Mouse (Mus musculus) liver, embryonic 13.5 days (tissue): Measurements from ENCODE around the gene Gpbp1. TPM values are rescaled to one million over a fixed set of nuclear protein-coding genes. Genes with fewer than 3 reads are reported as not detected.

Experiments
- ATAC-seq: fragments of 200-750 bp; cut with Nextera tagmentation; 2 replicates; pipeline ENCODE4 v1.8.0; 2017; ENCODE audit warnings: low read depth, mild to moderate bottlenecking, moderate number of reproducible peaks, moderate library complexity
- DNase-seq: peaks from one replicate; pipeline ENCODE4 v3.0.0; 2022
- H3K27ac ChIP-seq: fragments of 300-500 bp; sonication (generic); 2 replicates; pipeline ENCODE4 v1.5.1; 2015; ENCODE audit warnings: moderate library complexity, mild to moderate bottlenecking, inconsistent platforms
- H3K27me3 ChIP-seq: fragments of 300-500 bp; sonication (generic); 2 replicates; pipeline ENCODE4 v1.6.1; 2015; ENCODE audit warnings: mild to moderate bottlenecking, inconsistent platforms
- H3K36me3 ChIP-seq: fragments of 300-500 bp; sonication (generic); 2 replicates; pipeline ENCODE4 v1.6.1; 2015; ENCODE audit warnings: mild to moderate bottlenecking, inconsistent platforms
- H3K4me1 ChIP-seq: fragments of 300-500 bp; sonication (generic); replicated peaks from 2 replicates; pipeline ENCODE4 v1.6.1; 2015; ENCODE audit warnings: inconsistent platforms
- H3K4me2 ChIP-seq: fragments of 300-500 bp; sonication (generic); 2 replicates; pipeline ENCODE4 v1.6.1; 2015; ENCODE audit warnings: inconsistent platforms, mild to moderate bottlenecking, moderate library complexity
- H3K4me3 ChIP-seq: fragments of 300-500 bp; sonication (generic); replicated peaks from 2 replicates; pipeline ENCODE4 v1.5.1; 2015; ENCODE audit warnings: mild to moderate bottlenecking, inconsistent platforms
- H3K9ac ChIP-seq: fragments of 300-500 bp; sonication (generic); 2 replicates; pipeline ENCODE4 v1.6.1; 2015; ENCODE audit warnings: mild to moderate bottlenecking, inconsistent platforms
- H3K9me3 ChIP-seq: fragments of 300-500 bp; sonication (generic); replicated peaks from 2 replicates; pipeline ENCODE4 v1.6.1; 2016; ENCODE audit warnings: inconsistent platforms
- WGBS: fragments of 180-500 bp; shearing (Covaris S2); methylation state at CpG from one replicate; pipeline ENCODE4 v1.1.7; 2015; ENCODE audit not compliant: insufficient replicate concordance; 5-methylcytosine and 5-hydroxymethylcytosine counted together
- polyA plus RNA-seq: library from polyadenylated mRNA; unstranded; fragments of >200 nt; fragmentation: Nextera tagmentation; extraction: Ambion mirVana; gene quantifications from 2 replicates; pipeline ENCODE4 v1.2.1, GENCODE M21; 2015

Gpbp1 gene
- polyA plus RNA-seq, result 38.4 and 53.2 TPM in 2 replicates

DNA sequence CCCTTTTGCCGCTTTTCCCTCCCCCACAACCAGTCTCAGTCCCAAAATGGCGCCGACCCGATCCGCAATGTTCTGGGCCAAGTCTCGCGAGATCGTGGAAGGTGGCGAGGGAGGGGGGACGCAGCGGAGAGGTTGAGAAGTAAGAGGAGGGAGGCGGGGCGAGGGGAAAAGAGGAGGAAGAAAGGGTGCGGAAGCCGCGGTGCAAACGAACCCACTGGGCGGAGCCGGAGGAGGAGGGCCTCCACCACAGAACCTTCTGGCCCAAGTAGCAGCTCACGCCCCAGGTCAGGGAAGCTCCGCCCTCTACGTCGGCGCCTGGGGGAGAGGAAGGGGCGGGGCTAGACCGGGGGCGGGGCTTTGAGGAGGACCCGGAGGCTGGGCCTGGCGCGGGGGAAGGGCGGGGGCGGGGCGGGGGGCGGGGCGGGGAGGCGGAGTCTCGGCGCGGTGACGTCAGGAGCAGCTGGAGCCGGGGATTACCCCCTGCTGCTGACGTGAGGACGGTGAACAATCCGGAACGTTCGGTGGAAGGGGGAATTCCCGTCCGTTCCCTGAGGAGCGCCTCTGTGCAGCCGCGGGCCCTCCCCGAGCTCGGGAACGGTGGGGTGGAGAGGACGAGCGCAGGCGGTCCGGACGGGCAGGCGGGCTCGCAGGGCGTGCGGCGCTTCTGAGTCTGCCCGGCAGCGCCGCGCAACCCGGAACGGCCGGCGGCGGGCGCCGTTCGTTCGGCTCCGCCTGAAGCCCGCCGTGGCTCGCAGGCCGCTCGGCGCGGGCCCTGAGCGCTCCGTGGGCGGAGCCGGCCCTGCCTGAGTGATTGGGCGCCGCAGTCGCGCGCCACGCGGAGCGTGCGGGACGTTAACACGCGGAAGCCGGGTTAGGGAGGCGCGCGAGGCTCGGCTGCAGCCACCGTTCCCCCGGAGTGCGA lies at the start of gene Gpbp1:
Gene Gpbp1 (minus strand): TSS at position 310 of the 922 bp plus-strand sequence.
- H3K27ac ChIP-seq, result peak within 1 kb of the TSS; percentile 98
- H3K36me3 ChIP-seq, result peaks cover 5% of the 10 kb centered on the region; the same call in 1 of the 2 replicates
- ATAC-seq (peak; percentile 91), DNase-seq (peak; percentile 100)
- H3K4me1 ChIP-seq, result peaks cover 32% of the 10 kb centered on the region
- peak within 1 kb of the TSS; percentile 99 for H3K9ac ChIP-seq
- WGBS, result under 1% methylated on average over 86 of the region's 109 CpGs
- peak within 1 kb of the TSS; percentile 84 for H3K4me2 ChIP-seq
- peaks cover 34% of the 10 kb centered on the region for H3K27me3 ChIP-seq
- H3K4me3 ChIP-seq, result peak within 1 kb of the TSS; percentile 92
- H3K9me3 ChIP-seq, result no peaks in the 10 kb centered on the region

DNA sequence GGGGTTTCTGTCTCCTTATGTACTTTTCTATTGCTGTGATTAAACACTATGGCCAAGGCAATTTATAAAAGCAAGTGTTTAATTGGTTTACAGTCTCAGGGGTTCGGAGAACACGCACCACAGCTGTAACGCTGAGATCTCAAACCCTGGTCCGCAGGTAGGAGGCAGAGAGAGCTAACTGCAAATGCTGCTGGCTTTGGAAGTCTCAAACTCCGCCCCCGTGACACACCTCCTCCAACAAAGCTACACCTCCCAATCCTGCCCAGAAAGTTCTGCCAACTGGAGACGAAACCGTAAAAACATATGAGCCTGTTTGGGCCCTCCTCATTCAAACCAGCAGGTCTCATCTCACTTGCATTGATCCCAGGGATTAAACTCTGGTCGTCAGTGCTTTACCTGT lies 47.8 kb upstream of the Gpbp1 start:
- Histone ChIP-seq H3K9ac (no peak overlapping the region), H3K4me1 (peaks cover 6% of the 10 kb centered on the region), H3K4me3 (no peak overlapping the region), H3K4me2 (no peak overlapping the region), H3K9me3 (no peaks in the 10 kb centered on the region), H3K27ac (no peak overlapping the region), H3K27me3 (no peaks in the 10 kb centered on the region), H3K36me3 (no peaks in the 10 kb centered on the region)
- DNase-seq (no peak), ATAC-seq (no peak)
- WGBS, result 79% methylated on average over 9 of the region's 9 CpGs

GRCm38 (mm10) chr13:111536207-111536887 lies 46.4 kb upstream of the Gpbp1 start:
- H3K27ac ChIP-seq, result no peak overlapping the region
- WGBS, result 57% methylated on average over 6 of the region's 6 CpGs
- no peak overlapping the region for H3K4me3 ChIP-seq
- ATAC-seq (no peak), DNase-seq (no peak)
- H3K27me3 ChIP-seq, result no peaks in the 10 kb centered on the region
- H3K9ac ChIP-seq, result no peak overlapping the region
- H3K36me3 ChIP-seq, result no peaks in the 10 kb centered on the region
- no peaks in the 10 kb centered on the region for H3K9me3 ChIP-seq
- H3K4me1 ChIP-seq, result peaks cover 6% of the 10 kb centered on the region
- no peak overlapping the region for H3K4me2 ChIP-seq

DNA sequence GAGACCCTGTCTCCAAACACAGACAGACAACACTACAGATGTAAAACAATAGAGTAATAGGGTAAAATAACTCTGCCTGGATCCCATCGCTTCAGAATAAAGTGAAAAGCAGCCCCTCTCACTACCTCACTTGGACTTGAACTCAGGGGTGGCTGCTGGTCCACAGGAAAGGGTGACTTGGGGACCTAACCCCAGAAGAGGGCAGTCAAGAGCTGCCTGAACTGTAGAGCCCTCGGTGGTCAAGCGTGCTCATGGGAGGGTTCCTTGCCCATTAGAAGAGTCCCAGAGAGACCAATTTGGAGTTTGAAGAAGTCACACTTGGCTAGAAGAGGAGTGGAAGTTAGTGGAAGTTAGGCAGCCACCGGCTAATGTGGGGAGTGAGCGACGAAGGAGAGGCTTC lies 44.2 kb upstream of the Gpbp1 start:
- no peak overlapping the region for H3K27ac ChIP-seq
- H3K9ac ChIP-seq, result no peak overlapping the region
- no peaks in the 10 kb centered on the region for H3K27me3 ChIP-seq
- no peaks in the 10 kb centered on the region for H3K36me3 ChIP-seq
- no peak overlapping the region for H3K4me3 ChIP-seq
- no peak for ATAC-seq
- DNase-seq, result no peak
- H3K4me2 ChIP-seq, result no peak overlapping the region
- peaks cover 6% of the 10 kb centered on the region for H3K4me1 ChIP-seq
- 63% methylated on average over 6 of the region's 6 CpGs for WGBS
- H3K9me3 ChIP-seq, result no peaks in the 10 kb centered on the region

DNA sequence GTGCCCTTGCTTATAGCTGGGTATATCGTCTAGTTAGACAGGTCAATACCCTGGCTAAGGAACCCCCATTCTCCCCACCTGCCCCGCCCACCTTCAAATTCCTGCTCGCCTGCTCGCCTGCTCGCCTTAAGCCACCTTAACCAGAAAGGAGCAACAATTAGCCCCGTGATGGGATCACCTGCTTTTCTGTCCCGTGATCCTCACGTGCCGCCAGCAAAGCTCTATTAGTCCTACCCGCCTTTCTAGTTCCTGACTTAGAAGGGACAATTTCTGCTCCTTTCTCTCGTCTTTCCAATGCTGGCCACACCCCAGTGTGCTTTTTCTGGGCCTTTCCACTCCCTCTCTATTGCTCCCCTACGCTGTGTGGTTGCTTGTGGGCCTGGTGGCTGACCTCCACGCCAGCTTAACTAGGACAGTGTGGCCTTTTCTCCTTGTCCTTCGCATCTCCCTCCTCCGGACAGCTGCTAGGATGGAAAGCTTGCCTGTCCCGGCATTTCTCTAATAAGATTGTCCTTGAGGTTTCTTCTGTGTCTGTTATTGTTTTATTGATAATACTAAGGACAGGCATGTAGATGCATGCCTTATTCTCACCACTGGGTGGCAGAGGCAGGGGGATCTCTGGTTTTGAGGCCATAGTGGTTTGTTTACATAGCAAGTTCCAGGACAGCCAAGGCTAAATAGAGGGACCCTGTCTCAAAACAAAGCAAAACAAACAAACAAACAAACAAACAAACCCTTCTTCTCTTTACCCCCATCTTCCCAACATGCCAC lies 42.5 kb upstream of the Gpbp1 start:
- ATAC-seq (no peak), DNase-seq (no peak)
- Histone ChIP-seq H3K27ac (no peak overlapping the region), H3K4me2 (no peak overlapping the region), H3K9me3 (no peaks in the 10 kb centered on the region), H3K4me1 (peaks cover 6% of the 10 kb centered on the region), H3K9ac (no peak overlapping the region), H3K27me3 (no peaks in the 10 kb centered on the region), H3K4me3 (no peak overlapping the region), H3K36me3 (no peaks in the 10 kb centered on the region)
- 81% methylated on average over 16 of the region's 16 CpGs for WGBS

DNA sequence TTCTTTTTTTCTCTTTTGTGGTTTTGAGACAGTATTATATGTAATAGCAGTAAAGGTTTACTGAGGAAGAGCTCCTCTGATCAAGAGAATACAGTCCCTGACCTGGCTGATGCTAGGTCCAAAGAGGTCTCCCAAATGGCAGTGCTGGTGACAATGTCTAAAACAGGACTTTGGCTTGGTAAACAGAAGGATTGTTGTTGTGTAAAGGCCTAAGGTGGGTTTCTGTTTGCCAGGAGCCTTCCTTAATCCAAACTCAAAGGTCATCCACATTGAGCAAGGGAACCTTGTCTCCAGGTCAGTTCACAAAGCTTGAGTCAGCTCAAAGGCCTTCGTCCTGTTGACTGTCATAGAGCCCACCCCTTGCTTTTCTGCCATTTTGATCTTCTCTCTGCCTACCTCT lies 41.8 kb upstream of the Gpbp1 start:
- H3K27ac ChIP-seq, result no peak overlapping the region
- H3K9me3 ChIP-seq, result no peaks in the 10 kb centered on the region
- H3K4me3 ChIP-seq, result no peak overlapping the region
- H3K36me3 ChIP-seq, result no peaks in the 10 kb centered on the region
- peaks cover 6% of the 10 kb centered on the region for H3K4me1 ChIP-seq
- H3K4me2 ChIP-seq, result no peak overlapping the region
- DNase-seq (no peak), ATAC-seq (no peak)
- 84% methylated on average over 1 of the region's 1 CpGs for WGBS
- no peaks in the 10 kb centered on the region for H3K27me3 ChIP-seq
- H3K9ac ChIP-seq, result no peak overlapping the region

DNA sequence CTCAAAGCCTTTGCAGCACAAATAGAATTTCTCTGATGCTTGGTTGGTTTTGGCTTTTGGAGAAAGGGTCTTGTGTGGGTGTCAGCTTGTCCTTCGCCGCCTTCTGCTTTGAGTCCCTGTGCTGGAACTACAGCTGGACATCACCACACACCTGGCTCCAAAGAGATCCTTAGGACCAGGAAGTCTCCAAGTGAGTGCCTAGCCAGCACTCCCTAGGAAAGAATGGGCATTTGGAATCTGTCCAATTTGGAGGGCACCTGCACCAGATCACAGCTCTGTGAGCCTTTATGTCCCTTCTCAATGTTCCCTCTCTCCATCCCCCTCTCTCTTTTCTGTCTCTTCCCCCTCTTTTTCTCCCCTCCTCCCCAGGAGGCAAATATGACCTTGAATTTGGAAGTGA lies 34.4 kb upstream of the Gpbp1 start:
- Histone ChIP-seq H3K4me3 (no peak overlapping the region), H3K4me2 (no peak overlapping the region), H3K9ac (no peak overlapping the region), H3K27ac (no peak overlapping the region), H3K4me1 (no peaks in the 10 kb centered on the region), H3K9me3 (no peaks in the 10 kb centered on the region), H3K27me3 (no peaks in the 10 kb centered on the region), H3K36me3 (no peaks in the 10 kb centered on the region)
- 65% methylated on average over 2 of the region's 2 CpGs for WGBS
- DNase-seq (no peak), ATAC-seq (no peak)

GRCm38 (mm10) chr13:111522336-111522735 lies 32.4 kb upstream of the Gpbp1 start:
- Histone ChIP-seq H3K4me1 (no peaks in the 10 kb centered on the region), H3K27me3 (no peaks in the 10 kb centered on the region), H3K4me2 (no peak overlapping the region), H3K27ac (no peak overlapping the region), H3K36me3 (no peaks in the 10 kb centered on the region), H3K4me3 (no peak overlapping the region), H3K9ac (no peak overlapping the region), H3K9me3 (no peaks in the 10 kb centered on the region)
- DNase-seq (no peak), ATAC-seq (no peak)
- WGBS, result 70% methylated on average over 9 of the region's 9 CpGs

GRCm38 (mm10) chr13:111520456-111520855 lies 30.5 kb upstream of the Gpbp1 start:
- Histone ChIP-seq H3K36me3 (no peaks in the 10 kb centered on the region), H3K27me3 (no peaks in the 10 kb centered on the region), H3K4me3 (no peak overlapping the region), H3K9me3 (no peaks in the 10 kb centered on the region), H3K4me2 (no peak overlapping the region), H3K4me1 (no peaks in the 10 kb centered on the region), H3K27ac (no peak overlapping the region), H3K9ac (no peak overlapping the region)
- no peak for ATAC-seq
- no peak for DNase-seq
- 52% methylated on average over 4 of the region's 4 CpGs for WGBS

- WGBS, result 36% methylated on average over 5 of the region's 5 CpGs
- no peak overlapping the region for H3K27ac ChIP-seq
- H3K4me3 ChIP-seq, result no peak overlapping the region
- H3K36me3 ChIP-seq, result no peaks in the 10 kb centered on the region
- H3K27me3 ChIP-seq, result no peaks in the 10 kb centered on the region
- H3K4me2 ChIP-seq, result no peak overlapping the region
- H3K9me3 ChIP-seq, result no peaks in the 10 kb centered on the region
- DNase-seq, result no peak
- H3K4me1 ChIP-seq, result no peaks in the 10 kb centered on the region
- no peak overlapping the region for H3K9ac ChIP-seq
- no peak for ATAC-seq
These were observed 28.4 kb upstream of the Gpbp1 start for GRCm38 (mm10) chr13:111518332-111518731.
